Mouse (Mus musculus): ENCODE data around the gene Spcs3. TPM values are rescaled to one million over a fixed set of nuclear protein-coding genes. Genes with fewer than 3 reads are reported as not detected.
"Not testable (repeated sequence)": the region's sequence is repeated elsewhere in the genome, so short reads cannot be mapped to it uniquely, and the experiment has no call there.

The Spcs3 gene
- total RNA-seq (2022) = 10 to 100 TPM; 25.4 to 29.8 (median 27.3) TPM

- peak; percentile 92 to 95 for DNase-seq (ENCODE audit: low spot score in 2 of 2)
Measured at GRCm38 (mm10) chr8:54529382-54530296, at the start of gene Spcs3, which contains the start of gene Asb5. Spcs3 (minus strand) TSS chr8:54529998. Asb5 (plus strand) TSS chr8:54529580.

GRCm38 (mm10) chr8:54570618-54571609, 41.1 kb upstream of the Spcs3 start:
- peak in 1 of 2 experiments; percentile 7 for DNase-seq (ENCODE audit: low spot score in 2 of 2)

- DNase-seq (ENCODE audit: low spot score in 2 of 2) = no peak
Measured at GRCm38 (mm10) chr8:54567168-54567567, 37.4 kb upstream of the Spcs3 start.

- DNase-seq (ENCODE audit: low spot score in 2 of 2) = no peak
Measured at GRCm38 (mm10) chr8:54565603-54566260, 35.9 kb upstream of the Spcs3 start.

- no peak for DNase-seq (ENCODE audit: low spot score in 2 of 2)
Measured at GRCm38 (mm10) chr8:54565181-54565580, 35.4 kb upstream of the Spcs3 start.

- no peak for DNase-seq (ENCODE audit: low spot score in 2 of 2)
Measured at GRCm38 (mm10) chr8:54562137-54562536, 32.3 kb upstream of the Spcs3 start.

- DNase-seq (ENCODE audit: low spot score in 2 of 2) = no peak
Measured at GRCm38 (mm10) chr8:54554921-54555320, 25.1 kb upstream of the Spcs3 start.

- peak; percentile 41 to 68 for DNase-seq (ENCODE audit: low spot score in 2 of 2)
Measured at GRCm38 (mm10) chr8:54550026-54550574, 20.3 kb upstream of the Spcs3 start.

- no peak for DNase-seq (ENCODE audit: low spot score in 2 of 2)
Measured at GRCm38 (mm10) chr8:54548383-54548782, 18.6 kb upstream of the Spcs3 start.

- DNase-seq (ENCODE audit: low spot score in 2 of 2) = no peak
Measured at GRCm38 (mm10) chr8:54541331-54541730, 11.5 kb upstream of the Spcs3 start.

- no peak for DNase-seq (ENCODE audit: low spot score in 2 of 2)
Measured at GRCm38 (mm10) chr8:54537285-54537684, 7.5 kb upstream of the Spcs3 start.

GRCm38 (mm10) chr8:54535172-54535571, 5.4 kb upstream of the Spcs3 start:
- DNase-seq (ENCODE audit: low spot score in 2 of 2) = no peak

GRCm38 (mm10) chr8:54528571-54528970, 1.2 kb downstream of the Spcs3 start:
- no peak for DNase-seq (ENCODE audit: low spot score in 2 of 2)

- no peak for DNase-seq (ENCODE audit: low spot score in 2 of 2)
Measured at GRCm38 (mm10) chr8:54526700-54527099, 3.1 kb downstream of the Spcs3 start.

GRCm38 (mm10) chr8:54525606-54526005, 4.2 kb downstream of the Spcs3 start:
- no peak for DNase-seq (ENCODE audit: low spot score in 2 of 2)

- DNase-seq (ENCODE audit: low spot score in 2 of 2) = no peak
Measured at GRCm38 (mm10) chr8:54520516-54520915, 9.3 kb downstream of the Spcs3 start.

GRCm38 (mm10) chr8:54518756-54519460, 10.9 kb downstream of the Spcs3 start:
- no peak for DNase-seq (ENCODE audit: low spot score in 2 of 2)

GRCm38 (mm10) chr8:54512200-54512599, 17.6 kb downstream of the Spcs3 start:
- not testable (repeated sequence) for DNase-seq (ENCODE audit: low spot score in 2 of 2)

- DNase-seq (ENCODE audit: low spot score in 2 of 2) = no peak
Measured at GRCm38 (mm10) chr8:54511791-54512190, 18.0 kb downstream of the Spcs3 start.

GRCm38 (mm10) chr8:54509221-54509721, 20.5 kb downstream of the Spcs3 start:
- no peak for DNase-seq (ENCODE audit: low spot score in 2 of 2)

All from gastrocnemius, adult 8-10 months (tissue).